Mouse (Mus musculus) spleen, adult 10 weeks (tissue): Measurements from ENCODE around the gene Zc3h7a. TPM values are rescaled to one million over a fixed set of nuclear protein-coding genes. Genes with fewer than 3 reads are reported as not detected.

Source experiments
- polyA plus RNA-seq: library from polyadenylated mRNA; stranded (reverse); fragments of 350-450 nt; fragmentation: Illumina TruSeq; extraction: RNeasy Lipid Tissue Mini Kit (QIAGEN cat#74804); gene quantifications from one replicate; pipeline ENCODE4 v1.2.3, GENCODE M21; 2015; ENCODE audit warnings: low replicate concordance; ENCODE audit not compliant: insufficient read depth

Gene Zc3h7a
- polyA plus RNA-seq: 520 TPM

GRCm38 (mm10) chr16:11176208-11176883 is at the start of gene Zc3h7a:
Gene Zc3h7a, minus strand, starts transcription at chr16:11176393.

GRCm38 (mm10) chr16:11202571-11203554 is 26.7 kb upstream of the Zc3h7a start, which contains the start of gene Rsl1d1:
Gene Rsl1d1, minus strand, starts transcription at chr16:11203331.

GRCm38 (mm10) chr16:11134348-11135344 is 41.5 kb downstream of the Zc3h7a start, which contains the start of gene Txndc11:
Gene Txndc11, minus strand, starts transcription at chr16:11134650.

Other genes with a start within 250 kb of the Zc3h7a start
- gene Snn, start 115.4 kb downstream of the Zc3h7a start, polyA plus RNA-seq: 256 TPM
- 50.1 TPM for gene Litaf, start 110.2 kb downstream of the Zc3h7a start, polyA plus RNA-seq
- 41.9 TPM for gene Txndc11, start 41.7 kb downstream of the Zc3h7a start, polyA plus RNA-seq
- 137 TPM for gene Rsl1d1, start 26.9 kb upstream of the Zc3h7a start, polyA plus RNA-seq
- 148 TPM for gene Gspt1, start 77.9 kb upstream of the Zc3h7a start, polyA plus RNA-seq
- 3.1 TPM for gene Tnfrsf17, start 137.4 kb upstream of the Zc3h7a start, polyA plus RNA-seq
- gene Snx29, start 146.5 kb upstream of the Zc3h7a start, polyA plus RNA-seq: 26.9 TPM